Mouse (Mus musculus): ENCODE results near the gene Lztfl1. TPM values are rescaled to one million over a fixed set of nuclear protein-coding genes. Genes with fewer than 3 reads are reported as not detected.
"Not testable (repeated sequence)": the region's sequence is repeated elsewhere in the genome, so short reads cannot be mapped to it uniquely, and the experiment has no call there.

Lztfl1 gene
- polyA plus RNA-seq, 1 experiment, result 5.9 TPM

GRCm38 (mm10) chr9:123665645-123666044 lies 51.9 kb downstream of the Lztfl1 start:
- WGBS, result 38% methylated on average over 5 of the region's 5 CpGs
- H3K27ac ChIP-seq (ENCODE audit: control insufficient read depth, insufficient read depth, low read depth, low read length, poor library complexity), result no peak overlapping the region
- H3K4me1 ChIP-seq (ENCODE audit: control insufficient read depth, insufficient read depth, low read length), result no peaks in the 10 kb centered on the region
- TF ChIP-seq POLR2A (IDR thresholded peaks at IDR 0.05; ENCODE audit: borderline replicate concordance, control insufficient read depth, low read depth, low read length), result no peak
- TF ChIP-seq CTCF (IDR thresholded peaks at IDR 0.05; ENCODE audit: control insufficient read depth, insufficient read depth, low read length), result peak; percentile 53
- no peak overlapping the region for H3K4me3 ChIP-seq (replicated peaks; ENCODE audit: control insufficient read depth, low read depth, low read length)

GRCm38 (mm10) chr9:123659986-123660676 lies 57.4 kb downstream of the Lztfl1 start:
- 93% methylated on average over 18 of the region's 18 CpGs for whole genome bisulfite sequencing
- not testable (repeated sequence) for H3K4me3 ChIP-seq (replicated peaks; ENCODE audit: control insufficient read depth, low read depth, low read length); H3K4me1 ChIP-seq (ENCODE audit: control insufficient read depth, insufficient read depth, low read length); H3K27ac ChIP-seq (ENCODE audit: control insufficient read depth, insufficient read depth, low read depth, low read length, poor library complexity)

- no peaks in the 10 kb centered on the region for H3K4me1 ChIP-seq (ENCODE audit: control insufficient read depth, insufficient read depth, low read length)
- H3K27ac ChIP-seq (ENCODE audit: control insufficient read depth, insufficient read depth, low read depth, low read length, poor library complexity), result no peak overlapping the region
- TF ChIP-seq CTCF (IDR thresholded peaks at IDR 0.05; ENCODE audit: control insufficient read depth, insufficient read depth, low read length), result no peak
- TF ChIP-seq POLR2A (IDR thresholded peaks at IDR 0.05; ENCODE audit: borderline replicate concordance, control insufficient read depth, low read depth, low read length), result no peak
- no peak overlapping the region for H3K4me3 ChIP-seq (replicated peaks; ENCODE audit: control insufficient read depth, low read depth, low read length)
These were observed 58.5 kb downstream of the Lztfl1 start for GRCm38 (mm10) chr9:123658981-123659380.

- no peak overlapping the region for H3K27ac ChIP-seq (ENCODE audit: control insufficient read depth, insufficient read depth, low read depth, low read length, poor library complexity)
- TF ChIP-seq CTCF (IDR thresholded peaks at IDR 0.05; ENCODE audit: control insufficient read depth, insufficient read depth, low read length), result no peak
- no peaks in the 10 kb centered on the region for H3K4me1 ChIP-seq (ENCODE audit: control insufficient read depth, insufficient read depth, low read length)
- H3K4me3 ChIP-seq (replicated peaks; ENCODE audit: control insufficient read depth, low read depth, low read length), result no peak overlapping the region
- 31% methylated on average over 3 of the region's 3 CpGs for WGBS
These were observed 60.0 kb downstream of the Lztfl1 start for GRCm38 (mm10) chr9:123657457-123657856.

- Histone ChIP-seq H3K4me1 (ENCODE audit: control insufficient read depth, insufficient read depth, low read length) (no peaks in the 10 kb centered on the region), H3K27ac (ENCODE audit: control insufficient read depth, insufficient read depth, low read depth, low read length, poor library complexity) (no peak overlapping the region), H3K4me3 (replicated peaks; ENCODE audit: control insufficient read depth, low read depth, low read length) (no peak overlapping the region)
- 82% methylated on average over 4 of the region's 4 CpGs for WGBS
- TF ChIP-seq POLR2A (IDR thresholded peaks at IDR 0.05; ENCODE audit: borderline replicate concordance, control insufficient read depth, low read depth, low read length) (no peak), CTCF (IDR thresholded peaks at IDR 0.05; ENCODE audit: control insufficient read depth, insufficient read depth, low read length) (no peak)
These were observed 66.1 kb downstream of the Lztfl1 start for GRCm38 (mm10) chr9:123651369-123651768.

GRCm38 (mm10) chr9:123649785-123650511 lies 67.5 kb downstream of the Lztfl1 start:
- Histone ChIP-seq H3K4me1 (ENCODE audit: control insufficient read depth, insufficient read depth, low read length) (no peaks in the 10 kb centered on the region), H3K27ac (ENCODE audit: control insufficient read depth, insufficient read depth, low read depth, low read length, poor library complexity) (no peak overlapping the region), H3K4me3 (replicated peaks; ENCODE audit: control insufficient read depth, low read depth, low read length) (no peak overlapping the region)
- 90% methylated on average over 2 of the region's 2 CpGs for WGBS
- TF ChIP-seq CTCF (IDR thresholded peaks at IDR 0.05; ENCODE audit: control insufficient read depth, insufficient read depth, low read length) (no peak), POLR2A (IDR thresholded peaks at IDR 0.05; ENCODE audit: borderline replicate concordance, control insufficient read depth, low read depth, low read length) (no peak)

Other genes starting within 250 kb of the Lztfl1 start
- gene Limd1, start 239.0 kb downstream of the Lztfl1 start, polyA plus RNA-seq (2011; ENCODE audit: insufficient read depth, insufficient read length, low replicate concordance, missing spikeins), result 16.0 and 19.0 TPM in 2 replicates
- gene Sacm1l, start 187.9 kb downstream of the Lztfl1 start, polyA plus RNA-seq (2011; ENCODE audit: insufficient read depth, insufficient read length, low replicate concordance, missing spikeins), result 5.8 and 9.0 TPM in 2 replicates
- gene Slc6a20b, start 85.1 kb downstream of the Lztfl1 start, polyA plus RNA-seq (2011; ENCODE audit: insufficient read depth, insufficient read length, low replicate concordance, missing spikeins), result 3.1 and 7.7 TPM in 2 replicates
- 0.25 and 0.97 TPM in 2 replicates for gene Ccr9, start 39.3 kb downstream of the Lztfl1 start, polyA plus RNA-seq (2011; ENCODE audit: insufficient read depth, insufficient read length, low replicate concordance, missing spikeins)
- 20.2 and 22.0 TPM in 2 replicates for gene Slc6a20a, start 38.8 kb downstream of the Lztfl1 start, polyA plus RNA-seq (2011; ENCODE audit: insufficient read depth, insufficient read length, low replicate concordance, missing spikeins)
- not detected in 2 replicates for gene Cxcr6, start 88.8 kb upstream of the Lztfl1 start, polyA plus RNA-seq (2011; ENCODE audit: insufficient read depth, insufficient read length, low replicate concordance, missing spikeins)
- 5.2 and 12.2 TPM in 2 replicates for gene Fyco1, start 134.2 kb upstream of the Lztfl1 start, polyA plus RNA-seq (2011; ENCODE audit: insufficient read depth, insufficient read length, low replicate concordance, missing spikeins)
- not detected in 2 replicates for gene Xcr1, start 144.3 kb upstream of the Lztfl1 start, polyA plus RNA-seq (2011; ENCODE audit: insufficient read depth, insufficient read length, low replicate concordance, missing spikeins)